Mouse (Mus musculus) brain, embryonic 14.5 days (tissue): ENCODE results near the gene Ccdc167.

ENCODE experiments used
- CTCF ChIP-seq: fragments of 200-500 bp; IDR thresholded peaks from 2 replicates; pipeline ENCODE4 v1.5.1; 2012; ENCODE audit warnings: inconsistent platforms, mild to moderate bottlenecking, moderate library complexity, borderline replicate concordance; ENCODE audit not compliant: insufficient read depth, insufficient read length; ENCODE audit errors: extremely low read depth
- POLR2A ChIP-seq: fragments of 200-500 bp; IDR thresholded peaks from 2 replicates; pipeline ENCODE4 v1.6.1; 2012; ENCODE audit warnings: mild to moderate bottlenecking, inconsistent platforms, borderline replicate concordance; ENCODE audit not compliant: poor library complexity, insufficient read depth, insufficient read length, severe bottlenecking; ENCODE audit errors: extremely low read depth

DNA sequence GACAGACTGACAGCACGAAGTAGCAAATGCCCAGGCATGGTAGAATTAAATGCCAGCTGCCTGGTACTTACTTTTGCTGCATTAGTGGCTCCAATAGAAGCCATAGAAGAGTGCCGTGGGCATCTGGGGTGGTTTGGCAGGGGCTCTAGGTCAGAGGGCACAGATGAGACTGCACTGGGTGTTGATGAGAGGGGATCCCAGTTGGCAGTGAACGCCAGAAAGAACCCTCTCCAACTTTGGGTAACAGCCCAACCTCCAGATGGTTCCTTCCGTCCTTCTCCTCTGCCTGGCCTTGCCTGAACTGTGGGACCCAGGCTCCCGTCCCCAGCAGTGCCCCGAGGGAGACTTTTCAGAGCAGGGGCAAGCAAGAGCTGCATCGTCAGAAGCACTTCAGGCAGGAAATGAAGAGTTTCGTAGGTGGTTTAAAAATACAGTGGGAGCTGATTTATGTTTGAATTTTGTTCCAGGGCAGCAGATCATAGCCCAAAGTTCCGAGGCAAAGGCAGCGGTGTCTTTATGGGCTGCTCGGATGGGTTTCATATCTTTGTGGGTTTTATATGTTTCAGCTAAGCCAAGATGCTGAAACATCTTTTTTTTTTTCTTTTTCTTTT is 4.0 kb upstream of the Ccdc167 start:
- TF ChIP-seq POLR2A, result no peak
- TF ChIP-seq CTCF, result no peak
